Mouse (Mus musculus): ENCODE data around the gene Txndc9. TPM values are rescaled to one million over a fixed set of nuclear protein-coding genes. Genes with fewer than 3 reads are reported as not detected.

The Txndc9 gene
- polyA plus RNA-seq, 1 experiment = 9.6 TPM

DNA sequence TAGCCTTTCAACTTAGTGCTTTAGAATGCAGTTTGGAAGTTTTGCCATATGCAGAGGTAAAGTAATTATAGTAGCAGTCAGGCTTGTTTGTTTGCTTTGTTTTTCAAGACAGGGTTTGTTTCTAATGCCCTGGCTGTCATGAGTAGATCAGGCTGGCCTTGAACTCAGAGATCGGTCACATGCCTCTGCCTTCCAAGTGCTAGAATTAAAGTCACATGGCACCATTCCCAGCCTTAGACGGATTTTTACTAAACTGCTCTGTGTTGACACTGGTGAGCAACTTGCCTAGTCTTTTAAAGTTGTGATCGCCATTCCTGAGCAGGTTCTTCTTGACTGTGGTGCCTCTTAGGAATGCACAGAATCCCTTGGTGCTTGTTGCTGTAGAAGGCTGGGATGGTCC, 9.0 kb upstream of the Txndc9 start:
- TF ChIP-seq CTCF (IDR thresholded peaks at IDR 0.05; ENCODE audit: insufficient read depth, low read length) (no peak), POLR2A (IDR thresholded peaks at IDR 0.05; ENCODE audit: borderline replicate concordance, extremely low read depth, low read depth, low read length) (no peak)
- Histone ChIP-seq H3K4me3 (replicated peaks; ENCODE audit: extremely low read depth, low read depth, low read length) (no peak overlapping the region), H3K4me1 (ENCODE audit: control insufficient read depth, insufficient read depth, low read length) (peaks cover 2% of the 10 kb centered on the region; the same call in 1 of the 2 replicates)
- WGBS = 61% methylated on average over 3 of the region's 3 CpGs
- DNase-seq = no peak

DNA sequence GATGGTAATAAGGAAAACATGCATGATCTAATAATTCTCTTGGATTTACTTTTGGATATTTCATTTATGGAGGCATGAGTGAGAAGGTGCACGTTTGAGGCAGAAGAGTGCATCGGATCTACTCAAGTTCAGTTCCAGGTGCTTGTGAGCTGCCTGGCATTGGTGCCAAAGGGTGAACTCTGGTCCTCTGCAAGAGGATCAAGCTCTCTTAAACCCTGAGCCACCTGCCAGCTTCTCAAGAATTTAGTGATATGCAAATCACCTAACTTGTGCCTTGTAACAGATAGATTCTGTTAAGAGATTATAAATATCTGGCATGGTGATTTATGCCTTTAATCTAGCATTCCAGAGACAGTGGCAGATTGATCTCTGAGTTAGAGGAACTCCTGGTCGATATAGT, 5.4 kb upstream of the Txndc9 start:
- 72% methylated on average over 3 of the region's 3 CpGs for WGBS
- no peak overlapping the region for H3K4me3 ChIP-seq (replicated peaks; ENCODE audit: extremely low read depth, low read depth, low read length)
- no peak for DNase-seq
- H3K4me1 ChIP-seq (ENCODE audit: control insufficient read depth, insufficient read depth, low read length) = 0 out of 2 replicates have a peak, but pooled peaks cover 2% of the 10 kb centered on the region
- TF ChIP-seq POLR2A (IDR thresholded peaks at IDR 0.05; ENCODE audit: borderline replicate concordance, extremely low read depth, low read depth, low read length) = no peak
- TF ChIP-seq CTCF (IDR thresholded peaks at IDR 0.05; ENCODE audit: insufficient read depth, low read length) = no peak

DNA sequence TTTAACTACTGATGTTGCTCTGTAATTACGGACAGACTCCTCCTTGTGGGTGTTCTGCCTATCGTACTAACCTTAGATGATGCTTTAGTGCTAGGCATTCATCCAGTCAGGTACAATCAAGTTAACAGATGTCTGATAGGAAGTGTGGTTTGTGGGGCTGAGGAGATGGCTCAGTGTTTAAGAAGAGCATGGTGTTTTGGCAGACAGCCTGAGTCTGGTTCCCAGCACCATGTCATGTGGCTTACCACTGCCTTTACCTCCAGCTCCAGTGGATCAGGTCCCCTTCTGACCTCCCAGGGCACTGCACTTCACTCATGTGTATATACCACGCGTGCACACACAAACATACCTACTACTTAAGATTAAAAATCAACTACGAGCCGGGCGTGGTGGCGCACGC, 4.3 kb upstream of the Txndc9 start:
- WGBS = 93% methylated on average over 9 of the region's 9 CpGs
- DNase-seq = no peak
- Histone ChIP-seq H3K4me3 (replicated peaks; ENCODE audit: extremely low read depth, low read depth, low read length) (no peak overlapping the region), H3K4me1 (ENCODE audit: control insufficient read depth, insufficient read depth, low read length) (0 out of 2 replicates have a peak, but pooled peaks cover 2% of the 10 kb centered on the region)
- TF ChIP-seq CTCF (IDR thresholded peaks at IDR 0.05; ENCODE audit: insufficient read depth, low read length) (no peak), POLR2A (IDR thresholded peaks at IDR 0.05; ENCODE audit: borderline replicate concordance, extremely low read depth, low read depth, low read length) (no peak)

DNA sequence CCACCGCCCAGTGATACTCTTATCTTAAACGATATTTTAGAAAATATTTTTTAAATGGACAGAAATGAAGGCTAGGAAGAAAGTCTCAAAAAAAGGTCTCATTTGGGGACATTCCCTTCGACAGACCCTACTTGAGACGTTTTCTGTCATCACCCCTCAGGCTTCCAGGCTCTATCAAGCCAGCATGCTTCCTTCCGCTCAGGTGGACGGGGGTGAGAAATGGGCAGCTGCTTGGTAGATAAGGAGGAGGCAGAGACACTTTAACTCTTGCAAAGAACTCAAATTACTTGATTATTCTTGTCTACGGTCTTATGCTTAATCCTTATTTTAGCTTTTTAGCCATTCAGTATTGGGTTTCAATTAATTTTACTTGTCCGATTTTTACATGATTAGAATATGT, 3.2 kb upstream of the Txndc9 start:
- WGBS = 91% methylated on average over 8 of the region's 8 CpGs
- TF ChIP-seq POLR2A (IDR thresholded peaks at IDR 0.05; ENCODE audit: borderline replicate concordance, extremely low read depth, low read depth, low read length) (no peak), CTCF (IDR thresholded peaks at IDR 0.05; ENCODE audit: insufficient read depth, low read length) (no peak)
- DNase-seq = no peak
- Histone ChIP-seq H3K4me3 (replicated peaks; ENCODE audit: extremely low read depth, low read depth, low read length) (no peak overlapping the region), H3K4me1 (ENCODE audit: control insufficient read depth, insufficient read depth, low read length) (peaks cover 5% of the 10 kb centered on the region)

DNA sequence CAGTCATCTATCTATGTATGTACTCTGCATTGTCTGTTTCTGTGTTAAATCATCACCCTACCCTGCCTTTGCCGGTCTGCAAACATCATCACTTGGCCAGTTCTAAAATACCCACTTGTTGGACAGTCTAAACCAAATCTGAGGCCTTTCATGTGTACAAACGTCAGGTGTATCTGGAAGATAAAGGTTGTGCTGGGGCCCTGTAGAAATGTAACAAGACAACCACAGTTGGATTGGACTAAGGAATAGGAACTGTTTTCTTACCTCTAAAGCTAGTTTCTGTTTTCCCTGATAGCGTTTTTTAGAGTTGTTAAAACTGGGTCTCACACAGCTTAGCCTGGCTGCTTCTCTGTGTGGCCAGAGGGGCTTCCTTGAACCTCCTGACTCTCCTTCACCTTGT, 1.9 kb upstream of the Txndc9 start:
- Histone ChIP-seq H3K4me1 (ENCODE audit: control insufficient read depth, insufficient read depth, low read length) (peaks cover 5% of the 10 kb centered on the region), H3K4me3 (replicated peaks; ENCODE audit: extremely low read depth, low read depth, low read length) (no peak overlapping the region)
- no peak for DNase-seq
- TF ChIP-seq CTCF (IDR thresholded peaks at IDR 0.05; ENCODE audit: insufficient read depth, low read length) (no peak), POLR2A (IDR thresholded peaks at IDR 0.05; ENCODE audit: borderline replicate concordance, extremely low read depth, low read depth, low read length) (no peak)
- 62% methylated on average over 3 of the region's 3 CpGs for WGBS

DNA sequence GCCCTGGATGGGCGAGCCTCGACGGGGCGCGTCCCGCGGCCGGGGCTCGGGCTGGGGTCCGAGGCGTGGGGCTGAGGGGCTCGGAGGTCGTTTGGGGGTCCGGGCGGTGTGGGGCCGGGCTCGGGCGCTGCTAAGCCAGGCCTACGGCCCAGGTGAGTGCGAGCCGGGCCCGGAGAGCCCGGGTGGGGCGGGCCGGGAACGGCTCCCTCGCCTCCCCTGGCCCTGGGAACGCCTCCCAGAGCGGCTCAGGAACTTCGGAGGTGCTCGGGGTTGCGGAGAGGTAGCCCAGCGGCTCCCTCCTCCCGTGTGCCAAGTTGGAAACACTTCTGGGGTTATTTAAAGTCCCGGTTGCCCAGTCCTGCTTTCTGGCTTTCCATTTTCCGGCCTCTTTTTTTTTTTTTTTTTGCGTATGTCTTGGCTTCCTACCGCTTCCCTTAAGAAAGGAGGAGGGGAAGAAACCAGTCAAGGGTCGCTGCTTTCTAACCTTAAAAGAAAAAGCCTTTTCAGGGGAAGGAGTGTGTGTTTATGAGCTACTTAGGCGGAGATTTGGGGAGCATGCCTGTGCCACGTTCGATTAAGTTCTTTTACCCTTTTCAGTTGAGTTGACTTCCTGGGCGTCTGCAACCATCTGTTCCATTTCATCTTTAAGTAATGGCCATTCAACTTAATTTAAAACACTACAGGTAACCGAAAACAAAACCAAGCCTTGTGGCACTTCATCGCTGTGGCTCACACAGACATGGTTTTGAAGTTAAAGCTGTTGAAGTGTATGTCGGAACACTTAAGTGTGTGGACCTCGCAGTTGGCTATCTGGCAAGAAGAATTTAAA, 892 bp upstream of the Txndc9 start:
- no peak for DNase-seq
- Histone ChIP-seq H3K4me1 (ENCODE audit: control insufficient read depth, insufficient read depth, low read length) (peaks cover 5% of the 10 kb centered on the region), H3K4me3 (replicated peaks; ENCODE audit: extremely low read depth, low read depth, low read length) (peak overlapping the region; percentile 75)
- 2% methylated on average over 47 of the region's 47 CpGs for WGBS
- TF ChIP-seq POLR2A (IDR thresholded peaks at IDR 0.05; ENCODE audit: borderline replicate concordance, extremely low read depth, low read depth, low read length) (no peak), CTCF (IDR thresholded peaks at IDR 0.05; ENCODE audit: insufficient read depth, low read length) (no peak)

DNA sequence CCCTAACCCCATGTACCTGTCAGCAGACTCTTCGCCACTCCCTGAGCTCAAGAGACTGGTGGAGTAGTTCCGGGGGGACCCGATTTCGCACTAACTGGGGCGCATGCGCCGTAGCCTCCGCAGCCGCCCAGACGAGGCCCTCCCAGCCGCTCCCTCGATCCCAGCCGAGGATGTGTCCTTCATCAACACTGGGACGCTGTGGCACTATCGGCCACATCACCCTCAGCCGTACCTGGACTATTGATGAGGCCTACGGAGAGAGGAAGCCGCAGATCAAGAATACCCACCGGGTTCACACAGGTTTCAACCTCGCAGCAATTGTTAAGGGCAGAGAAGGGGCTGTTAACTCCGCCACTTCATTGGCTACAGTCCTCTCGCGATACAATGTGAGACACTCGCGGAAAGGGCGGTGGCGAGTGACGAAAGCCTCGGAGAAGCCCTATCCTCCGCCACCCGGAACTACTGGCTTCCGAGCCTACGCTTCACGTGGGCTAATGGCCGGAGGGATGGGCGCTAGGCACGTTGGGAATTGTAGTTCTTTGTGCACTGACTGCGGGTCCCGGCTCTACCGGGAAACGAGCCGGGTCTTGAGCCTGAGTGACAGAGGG, 712 bp downstream of the Txndc9 start:
- H3K4me1 ChIP-seq (ENCODE audit: control insufficient read depth, insufficient read depth, low read length) = peaks cover 5% of the 10 kb centered on the region
- DNase-seq = peak; percentile 98
- under 1% methylated on average over 42 of the region's 42 CpGs for WGBS
- H3K4me3 ChIP-seq (replicated peaks; ENCODE audit: extremely low read depth, low read depth, low read length) = peak overlapping the region; percentile 94
- TF ChIP-seq POLR2A (IDR thresholded peaks at IDR 0.05; ENCODE audit: borderline replicate concordance, extremely low read depth, low read depth, low read length) (peak; percentile 63; the same call in 1 of the 2 replicates), CTCF (IDR thresholded peaks at IDR 0.05; ENCODE audit: insufficient read depth, low read length) (no peak)

DNA sequence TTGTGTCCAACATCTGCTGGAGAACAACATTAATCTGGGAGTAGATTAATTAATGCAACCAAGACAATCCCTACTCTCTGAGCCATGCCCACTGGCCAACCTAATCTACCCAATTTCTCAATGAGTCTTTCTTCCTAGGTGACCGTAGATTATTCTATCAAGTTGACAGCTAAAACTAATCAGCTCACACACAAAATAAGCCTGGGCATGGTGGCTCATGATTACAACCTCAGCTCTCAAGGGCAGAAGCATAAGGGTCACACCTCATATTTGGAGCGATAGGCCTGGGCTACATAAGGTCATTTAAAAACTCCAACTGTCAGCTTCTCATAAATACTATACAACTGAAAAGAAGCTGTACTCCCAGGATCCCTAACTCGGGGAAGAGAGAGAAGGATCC, 1.5 kb downstream of the Txndc9 start:
- Histone ChIP-seq H3K4me3 (replicated peaks; ENCODE audit: extremely low read depth, low read depth, low read length) (peak overlapping the region; percentile 89), H3K4me1 (ENCODE audit: control insufficient read depth, insufficient read depth, low read length) (peaks cover 5% of the 10 kb centered on the region)
- no peak for TF ChIP-seq POLR2A (IDR thresholded peaks at IDR 0.05; ENCODE audit: borderline replicate concordance, extremely low read depth, low read depth, low read length)
- no peak for TF ChIP-seq CTCF (IDR thresholded peaks at IDR 0.05; ENCODE audit: insufficient read depth, low read length)
- DNase-seq = no peak
- 35% methylated on average over 3 of the region's 3 CpGs for WGBS

DNA sequence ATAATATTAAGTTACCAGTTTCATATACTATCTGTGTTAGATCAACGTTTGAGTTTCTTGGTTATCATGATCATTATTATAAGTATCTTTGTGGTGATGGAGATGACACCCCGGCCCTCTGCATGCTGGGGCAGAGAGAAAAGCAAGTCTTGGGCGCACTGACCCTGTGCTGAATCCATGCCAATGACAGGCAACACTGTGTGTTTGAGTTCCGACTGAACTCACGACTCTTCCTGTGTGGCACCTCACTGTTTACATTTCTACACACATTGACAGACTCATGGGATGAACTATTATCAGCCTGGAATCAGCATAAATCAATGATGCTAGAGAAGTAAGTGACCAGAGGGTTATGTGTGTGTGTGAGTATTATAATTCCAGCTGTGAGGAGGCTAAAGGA, 9.8 kb downstream of the Txndc9 start:
- no peak for DNase-seq
- no peak overlapping the region for H3K4me3 ChIP-seq (replicated peaks; ENCODE audit: extremely low read depth, low read depth, low read length)
- WGBS = 67% methylated on average over 5 of the region's 5 CpGs
- no peaks in the 10 kb centered on the region for H3K4me1 ChIP-seq (ENCODE audit: control insufficient read depth, insufficient read depth, low read length)
- TF ChIP-seq CTCF (IDR thresholded peaks at IDR 0.05; ENCODE audit: insufficient read depth, low read length) (no peak), POLR2A (IDR thresholded peaks at IDR 0.05; ENCODE audit: borderline replicate concordance, extremely low read depth, low read depth, low read length) (no peak)
